Mouse (Mus musculus) left cerebral cortex, adult 2 months (tissue): ENCODE results near the gene Mcur1. TPM values are rescaled to one million over a fixed set of nuclear protein-coding genes. Genes with fewer than 3 reads are reported as not detected.
A peak's percentile ranks its signal among the peaks of the same experiment; 100 is the strongest.

Source experiments
- DNase-seq, 2 experiments: peaks; one replicate each; pipeline ENCODE4 v3.0.0; 2021 to 2022; ENCODE audit warnings: low spot score in 2 of 2, mixed read lengths in 1 of 2; ENCODE audit errors: extremely low spot score in 1 of 2
- H3K27ac ChIP-seq: fragments of 200-600 bp; 2 replicates; pipeline ENCODE4 v1.8.1; 2022
- H3K4me3 ChIP-seq: fragments of 200-600 bp; 2 replicates; pipeline ENCODE4 v1.8.1; 2022
- CTCF ChIP-seq: fragments of 200-600 bp; IDR thresholded peaks from 2 replicates; pipeline ENCODE4 v1.8.1; 2022; ENCODE audit warnings: antibody characterized with exemption, mild to moderate bottlenecking, moderate library complexity
- intact Hi-C: fragments of 180-260 bp; cut with DNase I; formaldehyde crosslinking; loops from one replicate; pipeline ENCODE4 v1.15.1; 2025
- total RNA-seq, 2 experiments: library from RNA; stranded (reverse); gene quantifications; 2 replicates each; pipeline ENCODE4 v1.2.3; 2021

Mcur1 gene
- total RNA-seq, 2 experiments from 2014 or later, result 15.8 to 17.8 TPM

DNA sequence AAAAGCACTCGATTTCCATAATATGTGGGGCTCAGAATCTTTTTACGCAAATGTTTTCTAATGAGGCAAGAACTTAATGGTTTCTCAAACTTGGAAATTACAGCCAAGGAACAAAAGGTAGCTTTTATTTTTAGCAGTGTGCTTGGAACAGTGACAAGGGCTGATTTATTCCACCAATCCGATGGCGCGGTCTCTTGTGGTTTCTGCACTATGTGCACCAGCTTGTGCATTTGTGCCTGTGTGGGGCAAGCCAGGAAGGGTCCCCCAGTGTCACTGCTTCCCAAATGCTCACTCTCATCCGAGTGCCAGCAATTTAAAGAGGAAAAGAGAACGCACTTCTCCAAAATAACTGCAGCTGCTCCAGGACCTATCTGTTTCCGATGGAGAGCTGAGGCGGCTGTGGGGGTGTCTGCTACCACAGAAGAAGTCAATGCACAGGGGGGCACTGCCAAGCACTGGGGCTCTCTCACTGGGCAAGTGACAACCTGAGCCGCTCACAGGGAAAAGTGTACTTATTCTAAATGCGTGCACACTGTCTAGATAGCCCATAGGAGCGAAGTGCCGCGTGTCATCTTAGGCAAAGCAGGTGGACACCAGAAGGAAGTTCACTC lies 19.7 kb downstream of the Mcur1 start:
- Histone ChIP-seq H3K4me3 (no peak overlapping the region), H3K27ac (no peak overlapping the region)
- no peak for TF ChIP-seq CTCF
- intact Hi-C loops, result no loop called here
- no peak for DNase-seq

DNA sequence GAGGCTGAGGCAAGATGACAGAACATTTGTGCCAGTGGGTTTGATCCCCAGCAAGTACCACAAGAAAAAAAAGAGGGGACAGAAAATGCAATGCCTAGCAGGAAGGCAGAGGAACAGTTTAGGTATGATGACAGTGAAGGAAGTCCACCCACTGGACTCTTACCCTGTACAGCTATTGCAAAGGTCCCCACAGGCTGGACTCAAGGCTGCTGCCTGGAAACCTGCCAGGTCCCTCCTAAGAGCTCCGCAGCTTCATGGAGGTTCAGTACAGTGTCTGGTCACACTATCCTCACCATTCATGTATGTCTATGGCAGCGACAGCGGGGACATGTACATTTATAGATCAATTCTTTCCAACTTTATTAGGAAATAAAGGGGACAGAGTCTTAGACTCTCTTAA lies 20.6 kb downstream of the Mcur1 start:
- TF ChIP-seq CTCF, result no peak
- Histone ChIP-seq H3K4me3 (no peak overlapping the region), H3K27ac (no peak overlapping the region)
- DNase-seq, result no peak
- intact Hi-C loops, result no loop called here

DNA sequence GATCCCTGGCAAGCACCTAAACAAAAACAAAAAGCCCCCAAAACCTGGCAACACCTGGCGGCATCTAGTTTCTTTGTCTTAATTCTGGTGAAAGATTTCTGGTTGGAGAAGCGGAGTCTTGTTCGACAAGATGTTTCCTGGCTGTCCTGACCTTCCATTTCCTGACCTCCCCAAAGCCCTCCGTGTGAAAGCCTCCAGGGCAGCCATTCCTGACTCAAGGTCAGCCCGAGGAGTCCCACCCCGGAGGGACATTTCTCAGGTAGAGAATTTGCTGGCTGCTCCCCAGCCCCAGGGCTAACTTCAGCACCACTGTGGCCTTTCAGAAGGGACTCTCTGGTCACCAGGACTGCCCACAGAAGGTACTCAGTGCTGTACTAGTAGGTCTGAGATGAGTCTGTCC lies 22.1 kb downstream of the Mcur1 start:
- H3K27ac ChIP-seq, result no peak overlapping the region
- no peak for DNase-seq
- intact Hi-C loops, result no loop called here
- H3K4me3 ChIP-seq, result no peak overlapping the region
- TF ChIP-seq CTCF, result no peak

DNA sequence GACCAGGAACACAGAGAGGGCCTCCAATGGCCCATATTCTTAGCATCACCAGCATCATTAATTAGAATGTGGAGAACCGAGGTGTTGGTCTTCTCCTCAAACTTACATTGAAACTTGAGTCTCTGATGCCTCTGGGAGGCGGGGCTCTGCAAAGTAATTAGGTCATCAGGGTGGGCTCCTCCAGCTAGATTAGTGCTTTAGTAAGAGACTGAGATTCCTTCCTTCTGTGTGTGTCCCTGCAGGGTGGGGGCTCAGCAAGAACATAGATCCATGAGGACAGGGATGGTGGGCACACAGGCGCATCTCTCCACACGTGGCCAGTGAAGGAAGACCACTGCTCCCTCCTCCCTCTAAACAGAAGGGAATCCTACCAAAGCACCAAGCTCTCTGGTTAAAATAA lies 26.0 kb downstream of the Mcur1 start:
- DNase-seq, result no peak
- no peak for TF ChIP-seq CTCF
- intact Hi-C loops, result no loop called here
- Histone ChIP-seq H3K4me3 (no peak overlapping the region), H3K27ac (no peak overlapping the region)

DNA sequence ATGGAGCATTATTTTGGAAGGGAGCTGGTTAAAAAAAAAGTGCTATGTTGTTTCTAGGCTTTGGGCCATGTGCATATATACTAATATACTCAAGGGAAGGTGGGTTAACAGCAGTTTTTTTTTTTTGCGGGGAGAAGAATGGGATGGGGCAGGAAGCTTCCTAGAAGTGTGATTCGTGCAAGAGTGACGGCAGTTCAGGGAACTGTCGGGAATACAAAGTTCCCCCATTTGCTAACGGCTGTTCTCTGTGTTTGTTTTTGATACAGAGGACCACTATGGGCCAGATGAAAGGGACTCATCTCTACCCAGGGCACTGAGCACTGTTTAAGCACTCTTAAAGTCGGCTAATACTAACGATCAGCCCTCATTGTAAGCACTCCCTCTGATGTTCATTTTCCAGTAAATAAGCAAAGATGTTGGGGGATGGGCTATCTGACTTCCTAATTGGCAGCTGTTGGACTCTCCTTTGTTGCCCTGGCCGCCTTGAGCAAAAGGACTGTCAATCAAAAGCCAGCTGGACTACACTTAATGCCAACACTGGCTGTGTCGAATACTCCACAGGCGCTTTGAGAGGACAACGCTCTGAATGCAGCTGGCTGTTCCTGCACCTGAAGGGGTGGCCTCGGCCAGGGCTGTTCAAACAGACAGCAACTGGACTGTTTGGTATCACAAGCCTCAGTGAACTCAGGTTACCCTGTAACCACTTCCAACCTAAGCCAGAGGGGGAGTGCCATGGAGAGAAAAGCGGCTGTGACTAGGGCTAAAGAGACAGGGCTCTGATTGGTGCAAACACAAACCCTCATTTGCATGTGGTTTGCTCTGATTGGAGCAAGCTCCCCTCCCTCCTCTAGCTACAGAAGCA lies 28.9 kb downstream of the Mcur1 start:
- peak in 1 of 2 experiments; percentile 42 for DNase-seq
- Histone ChIP-seq H3K27ac (peak overlapping the region; percentile 89), H3K4me3 (no peak overlapping the region)
- TF ChIP-seq CTCF, result peak; percentile 23
- intact Hi-C loops, result loop anchor here (2.0 kb wide), 1 partner anchor 50 kb away; the partner anchor contains the start of gene Ranbp9

DNA sequence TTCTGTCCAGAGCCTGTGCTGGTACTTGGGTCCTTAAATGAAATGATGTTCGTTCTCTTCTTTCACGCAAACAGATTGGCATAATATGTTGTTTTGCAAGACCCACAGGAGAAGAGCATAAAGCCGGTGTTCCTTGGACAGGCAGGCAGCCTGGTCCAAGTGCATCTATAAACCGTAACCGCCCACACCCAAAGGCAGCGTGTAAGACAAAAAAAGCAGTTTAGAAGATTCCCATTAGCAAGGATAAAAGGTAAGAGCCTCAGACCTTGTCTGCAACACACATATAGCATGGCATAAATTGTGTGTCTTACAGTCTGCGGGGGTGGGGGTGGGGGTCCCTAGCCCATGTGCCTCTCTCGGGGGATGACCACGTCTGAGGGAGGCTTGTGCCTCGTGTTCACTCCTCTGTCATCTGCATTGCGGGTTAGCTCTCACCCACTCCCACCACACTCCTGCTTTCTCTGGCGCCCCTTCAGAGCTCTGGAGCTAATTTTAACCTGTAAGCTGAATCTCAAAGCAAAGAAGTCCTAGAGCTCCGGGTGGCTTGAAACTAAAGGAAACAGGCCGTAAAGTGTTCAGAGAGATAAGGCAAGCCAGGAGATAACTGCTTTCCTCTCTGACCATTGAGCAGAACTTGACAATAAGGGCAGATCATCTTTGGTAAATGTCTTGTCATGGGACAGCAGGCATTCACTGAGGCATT lies 29.7 kb downstream of the Mcur1 start:
- no peak for TF ChIP-seq CTCF
- intact Hi-C loops, result loop anchor here (2.0 kb wide), 1 partner anchor 49 kb away; the partner anchor contains the start of gene Ranbp9
- H3K4me3 ChIP-seq, result no peak overlapping the region
- H3K27ac ChIP-seq, result peak overlapping the region; percentile 89
- peak in 1 of 2 experiments; percentile 70 for DNase-seq

DNA sequence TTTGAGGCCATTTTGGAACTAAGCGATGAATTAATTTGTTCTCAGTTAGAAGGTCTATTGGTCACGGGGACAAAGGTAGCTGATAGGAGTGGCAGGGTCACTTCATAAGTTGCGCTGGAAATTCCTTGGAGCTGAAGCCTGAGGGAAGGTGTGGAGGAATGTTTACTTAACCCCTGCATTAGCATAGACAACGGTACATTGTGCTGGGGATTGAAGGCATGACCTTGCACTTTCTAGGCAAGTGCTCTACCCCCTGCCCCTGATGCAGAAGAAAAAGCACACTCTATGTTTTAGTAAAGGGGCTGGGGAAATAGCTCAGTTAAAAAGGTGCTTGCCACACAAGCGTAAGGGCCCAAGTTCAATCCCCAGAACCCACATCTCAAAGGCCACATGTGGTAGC lies 33.7 kb downstream of the Mcur1 start:
- DNase-seq, result no peak
- H3K4me3 ChIP-seq, result no peak overlapping the region
- intact Hi-C loops, result no loop called here
- peak overlapping the region; percentile 93 for H3K27ac ChIP-seq
- no peak for TF ChIP-seq CTCF

DNA sequence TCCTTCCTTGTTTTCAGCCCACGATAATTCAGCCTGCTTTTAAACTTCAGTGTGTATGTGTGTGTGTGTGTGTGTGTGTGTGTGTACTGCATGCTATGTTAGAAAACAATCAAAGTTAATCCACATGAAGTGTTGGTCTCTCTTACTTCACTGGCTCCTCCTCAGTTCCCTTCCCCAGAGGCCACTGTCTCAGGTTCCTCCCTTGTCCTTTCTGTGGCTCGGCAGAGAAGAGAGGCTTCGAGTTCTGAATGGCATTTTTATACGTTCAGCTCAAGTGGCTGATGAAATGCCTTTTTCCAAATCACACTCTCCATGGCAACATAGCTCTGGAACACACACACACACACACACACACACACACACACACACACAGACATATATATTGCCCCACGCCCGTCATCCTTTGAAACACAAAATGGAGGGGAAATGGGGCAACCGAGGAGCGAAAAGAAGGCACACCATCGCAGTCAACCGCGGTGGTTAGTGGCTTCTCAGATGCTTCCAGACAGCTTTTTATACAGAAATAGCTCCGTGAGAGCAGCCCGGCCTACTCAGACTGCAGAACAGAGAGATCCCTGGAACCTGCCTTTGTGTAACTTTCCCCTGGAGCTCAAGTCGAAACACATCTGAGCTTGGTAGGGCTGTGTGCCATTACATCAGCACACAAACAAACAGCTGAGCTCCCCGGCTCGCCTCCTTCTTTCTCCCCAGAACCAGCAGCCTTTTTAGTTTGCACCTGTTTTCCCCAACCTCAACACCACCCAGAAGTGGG lies 34.4 kb downstream of the Mcur1 start:
- DNase-seq, result peak; percentile 58 to 59
- no peak overlapping the region for H3K4me3 ChIP-seq
- no peak for TF ChIP-seq CTCF
- peak overlapping the region; percentile 93 for H3K27ac ChIP-seq
- intact Hi-C loops, result no loop called here

DNA sequence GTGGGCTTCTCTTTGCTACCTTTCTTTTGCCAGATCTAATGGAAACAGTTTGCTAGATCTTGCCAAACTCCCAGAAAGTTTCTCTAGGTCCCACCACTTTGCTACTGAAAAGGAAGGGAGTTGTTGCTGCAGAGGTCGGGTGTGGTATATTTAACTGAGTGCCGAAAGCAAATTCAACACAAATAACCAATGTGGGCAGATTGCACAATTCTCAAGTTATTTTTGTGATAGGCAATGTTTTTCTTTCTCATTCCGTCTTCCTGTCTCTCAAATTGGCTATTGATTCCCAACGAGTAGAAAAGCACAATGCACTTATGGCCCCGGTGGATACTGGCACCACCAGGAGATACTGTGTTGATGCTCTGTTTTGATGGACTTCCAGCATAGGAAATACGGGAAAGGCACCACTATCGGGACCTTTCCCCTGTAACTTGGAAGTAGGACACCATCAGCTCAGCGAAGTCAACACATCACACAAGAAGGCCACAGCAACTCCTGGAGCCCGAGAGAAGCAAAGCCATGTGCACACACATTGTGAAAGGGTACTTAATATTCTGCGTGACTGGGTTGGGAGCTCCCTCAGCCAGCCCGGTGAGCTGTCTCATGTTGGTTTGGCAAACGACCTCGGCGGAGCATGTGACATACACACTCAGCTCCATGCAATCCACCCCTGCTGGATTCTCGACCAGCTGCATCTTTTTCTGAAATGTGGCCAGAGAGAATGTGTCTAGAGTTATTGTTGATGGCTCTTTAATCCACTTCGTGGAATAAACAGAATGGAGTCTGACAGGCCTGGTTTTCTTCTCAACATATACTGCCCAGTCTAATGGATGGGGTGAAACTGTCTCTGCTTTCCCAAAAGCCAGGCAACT lies 35.3 kb downstream of the Mcur1 start:
- no peak for DNase-seq
- peak overlapping the region; percentile 93 for H3K27ac ChIP-seq
- H3K4me3 ChIP-seq, result no peak overlapping the region
- intact Hi-C loops, result no loop called here
- no peak; the same call in 1 of the 2 replicates for TF ChIP-seq CTCF

DNA sequence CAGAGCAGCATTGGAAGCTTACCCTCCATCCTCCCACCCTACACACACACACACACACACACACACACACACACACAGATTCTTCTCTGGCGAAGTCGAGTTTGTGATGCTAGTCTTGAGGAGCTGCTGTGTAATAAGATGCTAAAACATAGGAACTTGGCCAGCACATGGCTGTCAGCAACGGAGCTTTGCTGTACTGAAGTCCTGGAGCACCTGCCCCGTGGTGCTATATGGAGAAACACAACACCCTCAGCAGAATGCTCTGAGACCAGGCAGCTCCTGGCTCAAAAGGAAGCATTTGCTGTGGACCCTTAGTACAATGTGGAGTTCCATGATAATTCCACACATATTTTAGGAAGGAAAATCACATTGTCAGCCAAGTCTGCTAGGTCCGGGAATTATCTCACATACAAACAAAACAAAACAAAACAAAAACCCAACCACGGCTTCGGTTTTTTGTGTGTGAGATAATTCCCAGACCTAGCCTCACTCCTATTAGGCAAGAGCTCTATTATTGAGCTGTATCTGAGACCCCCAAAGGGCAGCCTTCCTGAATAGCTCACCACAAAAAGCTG lies 36.0 kb downstream of the Mcur1 start:
- intact Hi-C loops, result no loop called here
- no peak for DNase-seq
- Histone ChIP-seq H3K4me3 (no peak overlapping the region), H3K27ac (peak overlapping the region; percentile 93)
- no peak for TF ChIP-seq CTCF
